Mouse (Mus musculus) NIH3T3 (cell line): ENCODE data around the gene Rfxank.

Source experiments
- DNase-seq: peaks from one replicate; pipeline ENCODE4 v3.0.0-alpha.2; 2012; ENCODE audit warnings: low read depth

Gene Rfxank

GRCm38 (mm10) chr8:70104922-70105321 lies 34.0 kb downstream of the Rfxank start:
- DNase-seq = no peak

GRCm38 (mm10) chr8:70104506-70104905 lies 34.4 kb downstream of the Rfxank start:
- DNase-seq = peak; percentile 55

GRCm38 (mm10) chr8:70100241-70100640 lies 38.7 kb downstream of the Rfxank start:
- DNase-seq = no peak

- DNase-seq = no peak
Measured at GRCm38 (mm10) chr8:70099276-70099675, 39.7 kb downstream of the Rfxank start.

GRCm38 (mm10) chr8:70092786-70093185 lies 46.2 kb downstream of the Rfxank start:
- DNase-seq = peak; percentile 76

- no peak for DNase-seq
Measured at GRCm38 (mm10) chr8:70089296-70089960, 49.5 kb downstream of the Rfxank start.

- DNase-seq = peak; percentile 30
Measured at GRCm38 (mm10) chr8:70087836-70088650, 50.9 kb downstream of the Rfxank start.

- DNase-seq = no peak
Measured at GRCm38 (mm10) chr8:70087237-70087636, 51.7 kb downstream of the Rfxank start.

- no peak for DNase-seq
Measured at GRCm38 (mm10) chr8:70086151-70086550, 52.8 kb downstream of the Rfxank start.

GRCm38 (mm10) chr8:70084191-70085065 lies 54.5 kb downstream of the Rfxank start:
- no peak for DNase-seq

GRCm38 (mm10) chr8:70083285-70083684 lies 55.7 kb downstream of the Rfxank start, which contains the start of gene Hapln4:
Gene Hapln4, plus strand, starts transcription at chr8:70083457.
- DNase-seq = peak; percentile 81

GRCm38 (mm10) chr8:70081976-70082375 lies 57.0 kb downstream of the Rfxank start:
- no peak for DNase-seq
